Mouse (Mus musculus): ENCODE measurements around the gene Fgd3. TPM values are rescaled to one million over a fixed set of nuclear protein-coding genes. Genes with fewer than 3 reads are reported as not detected.

Fgd3 gene
- polyA plus RNA-seq, 1 experiment, result 0.56 TPM

GRCm38 (mm10) chr13:49215128-49215503, 105.0 kb downstream of the Fgd3 start:
- no peaks in the 10 kb centered on the region for H3K27me3 ChIP-seq (ENCODE audit: control insufficient read depth, insufficient read depth, low read length)
- peak overlapping the region; percentile 94 for H3K4me3 ChIP-seq (ENCODE audit: control insufficient read depth, low read depth, low read length)
- H3K4me1 ChIP-seq (ENCODE audit: control insufficient read depth, insufficient read depth, low read length), result peaks cover 16% of the 10 kb centered on the region
- no peak overlapping the region for H3K27ac ChIP-seq (ENCODE audit: control insufficient read depth, insufficient read depth, low read depth, low read length)
- TF ChIP-seq CTCF (IDR thresholded peaks at IDR 0.05; ENCODE audit: control insufficient read depth, insufficient read depth, insufficient replicate concordance, low read depth, low read length), result no peak
- no peak for TF ChIP-seq POLR2A (IDR thresholded peaks at IDR 0.05; ENCODE audit: control insufficient read depth, low read depth, low read length)
- H3K36me3 ChIP-seq (ENCODE audit: control insufficient read depth, insufficient read depth, low read length), result no peaks in the 10 kb centered on the region

GRCm38 (mm10) chr13:49214454-49214853, 105.7 kb downstream of the Fgd3 start:
- H3K4me1 ChIP-seq (ENCODE audit: control insufficient read depth, insufficient read depth, low read length), result peaks cover 16% of the 10 kb centered on the region
- no peaks in the 10 kb centered on the region for H3K27me3 ChIP-seq (ENCODE audit: control insufficient read depth, insufficient read depth, low read length)
- no peak overlapping the region for H3K4me3 ChIP-seq (ENCODE audit: control insufficient read depth, low read depth, low read length)
- no peak for TF ChIP-seq POLR2A (IDR thresholded peaks at IDR 0.05; ENCODE audit: control insufficient read depth, low read depth, low read length)
- no peak for TF ChIP-seq CTCF (IDR thresholded peaks at IDR 0.05; ENCODE audit: control insufficient read depth, insufficient read depth, insufficient replicate concordance, low read depth, low read length)
- H3K27ac ChIP-seq (ENCODE audit: control insufficient read depth, insufficient read depth, low read depth, low read length), result no peak overlapping the region; the same call in 1 of the 2 replicates
- no peaks in the 10 kb centered on the region for H3K36me3 ChIP-seq (ENCODE audit: control insufficient read depth, insufficient read depth, low read length)

GRCm38 (mm10) chr13:49213531-49213932, 106.6 kb downstream of the Fgd3 start:
- no peaks in the 10 kb centered on the region for H3K27me3 ChIP-seq (ENCODE audit: control insufficient read depth, insufficient read depth, low read length)
- H3K27ac ChIP-seq (ENCODE audit: control insufficient read depth, insufficient read depth, low read depth, low read length), result no peak overlapping the region
- no peak overlapping the region for H3K4me3 ChIP-seq (ENCODE audit: control insufficient read depth, low read depth, low read length)
- H3K36me3 ChIP-seq (ENCODE audit: control insufficient read depth, insufficient read depth, low read length), result no peaks in the 10 kb centered on the region
- no peak for TF ChIP-seq POLR2A (IDR thresholded peaks at IDR 0.05; ENCODE audit: control insufficient read depth, low read depth, low read length)
- no peak for TF ChIP-seq CTCF (IDR thresholded peaks at IDR 0.05; ENCODE audit: control insufficient read depth, insufficient read depth, insufficient replicate concordance, low read depth, low read length)
- H3K4me1 ChIP-seq (ENCODE audit: control insufficient read depth, insufficient read depth, low read length), result peaks cover 16% of the 10 kb centered on the region

- H3K27ac ChIP-seq (ENCODE audit: control insufficient read depth, insufficient read depth, low read depth, low read length), result no peak overlapping the region
- no peak overlapping the region for H3K4me3 ChIP-seq (ENCODE audit: control insufficient read depth, low read depth, low read length)
- no peaks in the 10 kb centered on the region for H3K27me3 ChIP-seq (ENCODE audit: control insufficient read depth, insufficient read depth, low read length)
- no peak for TF ChIP-seq CTCF (IDR thresholded peaks at IDR 0.05; ENCODE audit: control insufficient read depth, insufficient read depth, insufficient replicate concordance, low read depth, low read length)
- no peak for TF ChIP-seq POLR2A (IDR thresholded peaks at IDR 0.05; ENCODE audit: control insufficient read depth, low read depth, low read length)
- no peaks in the 10 kb centered on the region for H3K36me3 ChIP-seq (ENCODE audit: control insufficient read depth, insufficient read depth, low read length)
- H3K4me1 ChIP-seq (ENCODE audit: control insufficient read depth, insufficient read depth, low read length), result peaks cover 16% of the 10 kb centered on the region
Measured at GRCm38 (mm10) chr13:49212711-49213500, 107.2 kb downstream of the Fgd3 start.

Other genes with a start within 250 kb of the Fgd3 start
- gene Wnk2, start 172.3 kb downstream of the Fgd3 start, polyA plus RNA-seq (2012; rRNA removed), result 1.0 and 1.6 TPM in 2 replicates
- gene Ninj1, start 132.8 kb downstream of the Fgd3 start, polyA plus RNA-seq (2012; rRNA removed), result 30.9 and 41.5 TPM in 2 replicates
- 22.0 and 28.9 TPM in 2 replicates for gene Card19, start 104.3 kb downstream of the Fgd3 start, polyA plus RNA-seq (2012; rRNA removed)
- gene Susd3, start 71.6 kb downstream of the Fgd3 start, polyA plus RNA-seq (2012; rRNA removed), result 37.7 and 51.3 TPM in 2 replicates
- 42.8 and 44.7 TPM in 2 replicates for gene Bicd2, start 21.3 kb upstream of the Fgd3 start, polyA plus RNA-seq (2012; rRNA removed)
- 11.6 and 12.2 TPM in 2 replicates for gene Ippk, start 100.9 kb upstream of the Fgd3 start, polyA plus RNA-seq (2012; rRNA removed)
- 0.45 and 0.62 TPM in 2 replicates for gene Tes3-ps, start 173.0 kb upstream of the Fgd3 start, polyA plus RNA-seq (2012; rRNA removed)
- 0.42 and 0.96 TPM in 2 replicates for gene Ecm2, start 184.5 kb upstream of the Fgd3 start, polyA plus RNA-seq (2012; rRNA removed)
- gene Aspn, start 224.1 kb upstream of the Fgd3 start, polyA plus RNA-seq (2012; rRNA removed), result 0.08 and 0.30 TPM in 2 replicates

Data from testis, adult 2 months (tissue).